Mouse (Mus musculus): ENCODE results near the gene Myh3.

DNA sequence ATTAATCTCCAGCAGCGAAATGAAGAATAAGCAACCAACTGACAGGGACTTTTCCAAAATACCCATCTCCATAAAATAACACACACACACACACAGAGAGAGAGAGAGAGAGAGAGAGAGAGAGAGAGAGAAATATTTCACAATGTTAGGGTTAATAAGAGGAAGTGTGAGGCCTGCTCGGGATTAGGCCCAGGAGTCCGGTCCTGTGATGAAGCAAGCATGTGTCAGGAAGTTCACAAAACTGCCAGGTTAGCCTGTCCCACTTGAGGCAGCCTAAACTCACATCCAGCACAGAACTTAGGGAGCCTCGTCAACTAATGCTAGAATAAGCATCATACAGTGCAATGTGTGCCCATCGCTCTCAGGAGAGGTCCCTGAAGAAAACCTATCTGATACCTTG is 30.9 kb upstream of the Myh3 start:
- TF ChIP-seq CTCF (IDR thresholded peaks at IDR 0.05), result no peak
- TF ChIP-seq EP300 (IDR thresholded peaks at IDR 0.05), result no peak
